Mouse (Mus musculus) adrenal gland, postnatal 14 days (tissue): Measurements from ENCODE around the gene Atf6b. TPM values are rescaled to one million over a fixed set of nuclear protein-coding genes. Genes with fewer than 3 reads are reported as not detected.

Source experiments
- DNase-seq: peaks from one replicate; pipeline ENCODE4 v3.0.0; 2021; ENCODE audit warnings: mixed read lengths
- long read RNA-seq, 2 experiments: library from polyadenylated mRNA; stranded (forward); transcript quantifications; one replicate each; pipeline ENCODE4 v2.0.0; 2021
- total RNA-seq: library from RNA; stranded (reverse); gene quantifications from 2 replicates; pipeline ENCODE4 v1.2.3, GENCODE M21; 2021

Atf6b gene
- total RNA-seq: 43.5 and 52.1 TPM in 2 replicates
- long read RNA-seq, experiment 1, transcript Atf6b-201 (18 exons, 2,566 nt): major isoform, 83 of 114 reads
- long read RNA-seq, experiment 1, partial matches to known transcripts: 6 of 114 reads
- long read RNA-seq, experiment 1, other reads (novel, unspliced or antisense): 25 of 114 reads
- long read RNA-seq, experiment 2, transcript Atf6b-201 (18 exons, 2,566 nt): major isoform, 66 of 93 reads
- long read RNA-seq, experiment 2, partial matches to known transcripts: 12 of 93 reads
- long read RNA-seq, experiment 2, other reads (novel, unspliced or antisense): 15 of 93 reads

DNA sequence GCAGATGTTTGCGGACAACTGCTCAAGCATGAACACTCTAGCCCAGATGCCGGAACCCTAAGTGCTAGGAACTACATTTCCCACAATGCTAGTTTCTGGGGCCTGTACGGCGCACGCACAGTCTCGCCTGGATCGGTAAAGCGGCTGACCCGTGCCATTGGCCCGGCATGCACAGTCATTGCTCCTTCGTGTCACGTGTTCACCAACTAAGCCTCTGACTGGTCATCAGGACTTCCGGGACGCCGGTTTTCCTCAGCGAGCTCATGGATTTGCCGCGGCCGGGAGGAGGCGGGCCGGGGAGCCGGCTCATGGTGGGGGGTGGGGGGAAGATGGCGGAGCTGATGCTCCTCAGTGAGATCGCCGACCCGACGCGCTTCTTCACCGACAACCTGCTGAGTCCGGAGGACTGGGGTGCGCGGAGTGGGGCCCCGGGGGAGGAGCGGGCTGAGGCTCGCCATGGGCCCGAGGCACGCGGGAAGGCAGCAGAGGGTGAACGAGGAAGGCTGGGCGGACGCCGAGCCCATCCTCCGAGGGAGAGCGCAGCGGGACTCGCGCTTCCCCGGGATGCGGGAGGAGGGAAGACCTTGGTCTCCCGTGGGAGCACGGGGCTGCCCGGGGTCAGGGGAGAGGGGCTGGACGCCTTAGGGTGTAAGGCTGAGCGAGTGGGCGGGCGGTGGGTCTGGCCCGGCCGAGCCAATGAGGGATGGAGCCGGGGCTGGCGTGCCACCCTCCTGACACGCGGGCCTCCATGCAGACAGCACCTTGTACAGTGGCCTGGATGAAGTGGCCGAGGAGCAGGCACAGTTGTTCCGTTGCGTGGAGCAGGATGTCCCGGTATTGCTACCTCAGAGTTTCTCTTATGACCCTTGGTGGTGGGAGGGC, at the start of gene Atf6b:
TSS of gene Atf6b (plus strand) at position 241 of the 882 bp plus-strand sequence.
- peak; percentile 98 for DNase-seq

DNA sequence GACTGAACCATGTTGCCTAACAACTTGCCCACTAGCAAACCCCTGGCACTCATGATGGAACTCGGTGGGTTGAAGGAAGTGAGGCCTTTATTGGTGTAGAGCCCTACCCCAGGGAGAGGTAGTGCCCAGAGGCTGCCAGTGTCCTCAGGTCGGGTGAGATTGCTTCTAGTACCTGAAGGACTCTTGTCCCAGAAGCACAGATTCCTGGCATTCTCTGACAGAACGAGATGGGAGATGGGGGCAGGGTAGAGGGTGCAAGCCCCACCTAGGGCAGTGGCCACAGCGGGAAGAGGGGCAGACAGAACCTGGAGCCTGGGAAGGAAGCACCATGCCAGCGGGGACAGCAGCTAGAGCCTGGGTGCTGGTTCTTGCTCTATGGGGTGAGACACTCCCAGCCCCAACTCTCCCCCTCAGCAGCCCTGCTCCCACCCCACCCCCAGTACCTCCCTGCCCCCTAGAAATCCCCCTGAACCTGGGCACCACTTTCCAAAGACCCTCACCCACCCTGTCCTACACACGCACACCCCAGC, 49.3 kb upstream of the Atf6b start, which contains the start of gene Ager:
TSS of gene Ager (plus strand) at position 297 of the 530 bp plus-strand sequence.
- DNase-seq: no peak

DNA sequence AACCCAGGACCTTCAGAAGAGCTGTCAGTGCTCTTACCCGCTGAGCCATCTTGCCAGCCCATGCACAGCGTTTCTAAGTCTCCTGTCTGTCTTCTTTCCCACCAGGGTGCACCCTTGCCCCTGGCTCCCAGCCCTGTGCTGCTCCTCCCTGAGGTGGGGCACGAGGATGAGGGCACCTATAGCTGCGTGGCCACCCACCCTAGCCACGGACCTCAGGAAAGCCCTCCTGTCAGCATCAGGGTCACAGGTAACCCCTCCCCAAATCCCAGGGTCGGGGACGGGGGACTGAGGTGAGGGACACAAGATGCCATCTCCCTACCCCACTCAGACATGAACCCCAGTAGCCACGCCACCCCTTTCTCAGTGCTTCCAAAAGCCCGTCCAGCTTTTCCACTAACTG, 47.1 kb upstream of the Atf6b start:
- DNase-seq: no peak

DNA sequence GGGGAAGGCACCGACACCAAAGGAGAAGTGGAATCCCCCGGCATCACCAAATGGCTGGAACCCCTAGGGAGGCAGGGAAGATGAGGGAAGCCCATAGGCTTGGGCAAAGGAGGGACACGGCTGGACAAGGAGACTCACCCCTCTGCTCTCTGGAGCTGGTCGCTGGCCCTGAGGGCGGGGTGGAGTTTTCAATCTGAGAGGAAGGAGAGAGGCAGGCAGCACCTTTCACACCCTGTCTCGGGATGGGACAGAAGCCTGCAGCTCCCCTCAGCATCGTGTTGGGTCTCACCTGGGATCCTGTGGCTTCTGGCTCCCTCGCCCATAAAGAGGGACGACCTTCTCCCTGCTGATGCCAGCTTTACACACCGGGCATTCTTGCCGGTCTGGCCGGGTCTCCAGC, 45.1 kb upstream of the Atf6b start:
- DNase-seq: no peak

DNA sequence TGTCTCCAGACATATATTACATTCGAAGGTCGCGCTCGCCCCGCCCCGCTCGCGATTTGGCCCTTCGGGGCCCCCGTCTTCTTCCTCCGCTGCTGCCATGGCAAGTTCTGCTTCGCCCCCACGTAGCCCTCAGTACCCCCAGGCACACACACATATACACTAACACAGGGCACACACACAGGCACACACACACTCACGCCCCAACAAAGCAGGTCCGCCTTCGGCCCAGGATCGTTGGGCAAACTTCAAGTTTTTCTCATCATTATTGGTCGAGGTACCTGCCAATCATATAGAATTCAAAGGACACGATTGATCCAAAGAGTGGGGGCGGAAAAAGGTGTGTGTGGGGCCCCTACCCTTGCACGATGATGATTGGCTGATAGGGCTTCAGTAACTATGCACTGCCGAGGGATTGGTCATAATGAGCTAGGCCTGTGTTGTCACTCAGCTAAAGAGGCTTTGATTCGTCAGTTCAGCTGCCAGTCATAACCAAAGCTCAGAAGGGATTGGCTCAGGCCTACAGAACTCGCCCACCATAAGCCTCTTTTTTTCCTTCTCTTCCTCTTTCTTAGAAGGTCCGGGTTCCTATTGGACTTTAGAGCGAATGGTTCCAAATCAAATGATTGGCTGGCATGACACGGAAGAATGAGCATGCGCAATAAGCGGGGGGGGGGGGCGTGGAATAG, 43.4 kb upstream of the Atf6b start, which contains the start of gene Rnf5:
TSS of gene Rnf5 (minus strand) at position 316 of the 686 bp plus-strand sequence.
- DNase-seq: peak; percentile 98

DNA sequence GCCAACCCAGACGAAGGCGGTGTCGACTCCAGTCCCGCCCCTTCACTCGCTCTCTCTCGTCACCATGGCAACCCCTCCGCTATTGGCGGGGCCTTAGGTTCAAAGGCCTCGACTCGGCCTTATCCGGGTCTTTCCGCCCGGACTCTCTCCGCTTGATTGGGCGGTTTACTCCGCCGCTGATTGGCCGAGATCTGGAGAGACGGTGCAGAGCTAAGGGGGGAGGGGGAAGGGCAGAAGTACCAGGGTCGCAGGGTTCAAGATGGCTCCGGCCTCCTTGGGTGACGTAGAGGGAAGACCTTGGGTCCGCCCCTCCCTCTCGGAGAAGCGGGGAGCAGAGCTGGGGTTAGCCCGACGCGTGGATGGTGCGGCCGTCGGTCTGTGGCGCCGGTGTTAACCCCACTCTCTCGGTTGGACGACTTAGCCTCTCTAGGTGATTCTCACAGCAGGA, 42.9 kb upstream of the Atf6b start, which contains the start of gene Agpat1:
TSS of gene Agpat1 (plus strand) at position 202 of the 448 bp plus-strand sequence.
- peak; percentile 100 for DNase-seq

DNA sequence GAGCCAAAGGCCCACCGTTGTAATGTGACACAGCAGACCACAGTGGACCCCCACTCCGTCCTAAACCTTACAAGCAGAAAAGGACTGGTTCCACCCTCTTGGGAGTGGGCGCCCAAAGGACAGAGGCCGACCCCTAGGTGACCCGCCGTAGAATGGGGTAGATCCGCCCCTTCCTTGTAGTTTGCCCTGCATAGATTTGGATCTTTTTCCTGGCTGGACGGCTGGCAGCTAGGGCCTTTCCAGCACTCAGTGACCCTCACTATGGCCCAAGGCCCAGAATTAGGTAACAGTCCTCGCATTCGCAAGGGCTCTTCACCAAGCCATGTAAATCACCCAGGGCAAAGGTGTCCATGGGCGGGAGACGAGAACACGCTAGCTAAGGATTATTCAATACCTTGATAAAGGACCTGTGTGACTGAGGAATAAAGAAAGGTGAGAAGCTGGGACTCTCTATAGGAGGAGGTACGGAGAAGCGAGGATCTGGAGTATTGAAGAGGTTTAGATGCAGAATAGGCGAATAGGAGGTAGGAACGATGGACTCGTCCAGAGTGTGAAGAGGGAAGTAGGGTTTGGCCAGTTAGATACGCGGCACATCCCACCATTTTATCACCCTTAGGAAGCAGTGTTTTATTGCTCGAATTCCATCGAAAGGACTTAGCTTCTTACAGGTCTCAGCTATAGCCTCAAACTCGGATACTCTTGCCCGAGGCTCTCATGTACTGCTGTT, 42.3 kb upstream of the Atf6b start:
- DNase-seq: peak; percentile 86

DNA sequence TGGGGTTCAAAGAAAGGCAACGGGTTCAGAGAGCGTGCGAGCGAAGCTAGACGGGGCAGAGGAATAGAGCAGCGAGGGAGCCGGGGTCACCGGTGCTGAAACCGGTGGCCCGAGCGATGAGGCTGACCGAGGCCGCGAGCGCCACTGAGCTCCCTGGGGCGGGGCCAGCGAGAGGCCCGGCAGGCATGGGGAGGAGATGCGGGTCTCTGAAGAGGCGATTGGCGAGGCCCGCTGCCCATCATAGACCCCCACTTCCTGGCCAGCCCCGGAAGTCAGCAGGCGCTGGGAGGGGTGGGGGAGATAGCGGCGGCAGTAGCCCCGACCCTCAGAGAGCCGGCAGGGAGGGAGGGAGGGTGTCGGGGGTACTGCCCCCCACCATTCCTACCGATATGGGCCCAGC, 41.3 kb upstream of the Atf6b start:
- peak; percentile 98 for DNase-seq

DNA sequence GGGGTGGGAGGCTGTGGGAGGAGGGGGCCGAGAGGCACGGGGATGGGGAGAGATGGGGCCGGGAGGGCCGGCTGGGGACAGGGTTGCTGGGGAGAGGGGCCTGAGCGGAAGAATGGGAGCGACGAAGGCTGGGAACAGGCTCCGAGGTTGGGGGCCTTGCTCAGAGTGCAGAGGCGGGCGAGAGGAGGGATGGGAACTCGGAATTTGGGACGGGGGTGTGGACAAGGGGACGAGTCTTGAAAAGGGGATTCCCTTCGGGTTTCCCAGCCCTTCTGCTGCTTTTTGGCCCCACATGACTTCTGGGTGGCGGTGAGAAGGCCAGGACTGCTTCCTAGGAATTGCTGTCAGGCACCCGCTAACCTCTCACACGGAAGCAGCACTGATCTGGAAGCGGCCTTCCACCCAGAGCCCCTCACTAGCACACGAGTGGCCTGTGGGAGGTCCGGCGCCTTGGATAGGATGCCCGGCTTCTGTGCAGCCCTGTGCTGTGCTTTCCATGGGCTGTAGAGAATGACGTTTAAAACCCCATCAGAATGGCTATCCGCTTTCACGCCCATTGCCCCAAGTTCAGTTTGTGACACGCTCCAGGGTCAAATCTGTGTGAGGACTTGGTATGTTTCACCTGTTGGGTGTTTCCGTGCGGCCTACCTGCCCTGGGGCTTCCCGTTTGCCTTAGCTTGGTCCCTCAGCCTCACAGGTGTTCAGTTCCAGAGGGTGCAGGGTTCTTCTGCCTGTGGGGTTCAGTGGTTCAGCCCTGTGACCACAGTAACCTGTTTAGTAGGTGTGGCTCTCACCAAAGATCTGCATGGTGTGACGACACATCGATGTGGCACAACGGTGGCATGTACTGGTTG, 40.5 kb upstream of the Atf6b start:
- DNase-seq: peak; percentile 54

DNA sequence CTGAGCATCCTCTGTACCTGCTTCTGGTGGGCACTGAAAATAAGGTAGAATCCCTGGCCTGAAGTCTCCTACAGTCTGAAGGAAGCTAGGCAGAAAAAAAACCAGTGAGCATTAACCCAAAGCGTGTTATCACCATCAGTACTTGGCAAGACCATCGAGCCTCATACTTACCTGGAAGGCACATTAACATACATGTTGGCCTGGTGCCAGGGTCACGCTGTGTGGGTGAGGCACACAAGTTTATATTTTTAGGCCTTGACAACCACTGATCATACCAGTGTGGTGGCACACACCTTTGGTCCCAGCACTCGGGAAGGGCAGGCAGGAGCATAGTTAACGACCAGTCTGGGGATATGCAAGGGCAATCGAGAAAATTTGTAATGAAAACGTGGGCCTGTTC, 38.9 kb upstream of the Atf6b start:
- DNase-seq: no peak

DNA sequence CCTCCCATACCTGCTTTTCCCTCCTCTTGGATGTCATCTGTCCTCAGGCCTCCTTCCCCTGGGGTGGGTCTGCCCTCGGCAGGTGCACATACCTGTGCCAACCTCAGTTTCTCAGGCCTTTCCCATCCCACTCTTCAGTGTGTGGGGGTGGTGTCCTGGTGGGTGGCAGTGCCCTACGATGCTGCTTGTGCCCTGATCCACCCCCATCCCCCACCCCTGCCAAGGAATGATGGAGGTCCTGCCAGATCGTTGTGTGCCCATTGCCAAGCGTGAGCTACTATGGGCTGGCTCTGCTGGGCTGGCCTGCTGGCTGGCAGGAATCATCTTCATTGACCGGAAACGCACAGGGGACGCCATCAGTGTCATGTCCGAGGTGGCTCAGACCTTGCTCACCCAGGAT, 35.9 kb upstream of the Atf6b start:
- DNase-seq: no peak

DNA sequence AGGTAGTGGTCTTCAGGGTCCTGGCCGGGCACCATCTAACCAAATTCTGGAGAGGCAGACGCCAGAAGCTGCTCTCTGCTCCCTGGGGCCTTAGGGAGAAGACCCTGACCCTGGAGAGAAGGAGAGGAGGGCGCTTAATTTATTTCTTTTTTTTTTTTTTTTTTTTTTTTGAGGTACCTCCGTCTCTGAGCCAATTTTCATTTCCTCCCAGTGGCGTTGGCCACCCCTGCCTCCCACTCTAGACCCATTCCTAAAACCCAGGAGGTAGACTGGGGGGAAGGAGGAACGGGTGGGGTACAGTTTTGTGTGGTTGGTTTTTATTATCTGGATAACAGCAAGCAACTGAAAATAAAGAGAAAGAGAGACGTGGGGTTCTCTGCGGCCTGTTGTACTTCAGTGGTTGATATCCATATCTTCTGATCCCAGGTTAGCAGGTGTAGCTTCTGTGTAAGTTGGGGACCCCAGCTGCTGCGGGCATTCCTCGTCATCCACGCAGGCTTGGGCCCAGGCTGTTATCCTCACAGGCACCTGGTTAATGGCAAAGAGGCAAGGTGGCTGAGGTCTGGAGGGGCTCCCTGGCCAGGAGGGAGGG, 33.8 kb upstream of the Atf6b start:
- DNase-seq: no peak

DNA sequence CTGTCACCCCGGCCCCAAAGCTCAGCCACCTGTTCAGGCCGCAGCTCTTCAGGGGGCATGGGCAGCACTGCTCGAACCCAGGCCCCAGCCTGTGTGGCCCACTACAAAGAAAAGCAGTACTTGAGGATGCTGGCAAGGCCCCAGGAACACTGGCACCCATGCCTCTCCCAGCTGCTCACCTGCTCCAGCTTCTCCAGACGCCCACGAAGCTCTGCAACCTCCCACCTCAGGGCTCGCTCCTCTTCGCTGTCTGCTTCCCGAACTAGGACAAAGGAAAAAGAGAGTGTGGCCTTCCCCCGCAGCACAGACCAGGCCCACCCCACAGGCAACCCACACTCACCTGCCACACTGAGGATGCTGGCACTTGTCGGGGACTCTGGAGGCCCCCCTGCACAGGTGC, 33.1 kb upstream of the Atf6b start:
- no peak for DNase-seq

DNA sequence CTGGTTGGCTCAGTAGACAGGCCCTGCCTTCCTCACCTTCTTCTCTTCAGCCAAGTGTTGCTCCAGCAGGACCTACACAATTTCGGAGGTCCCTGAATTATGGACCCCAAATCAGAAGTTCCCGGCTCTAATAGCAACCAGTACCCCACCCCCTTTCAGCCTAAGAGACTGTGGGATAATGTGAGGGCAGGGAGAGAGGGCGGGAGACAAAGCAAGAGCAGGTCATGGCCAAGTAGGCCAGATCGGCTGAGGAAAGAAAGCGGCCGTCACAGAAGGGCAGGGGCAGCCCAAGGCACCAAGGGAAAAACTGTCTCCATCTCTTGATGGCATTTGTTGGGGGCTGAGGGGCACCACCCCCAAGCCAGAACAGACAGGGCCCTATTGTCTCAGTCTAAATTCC, 31.1 kb upstream of the Atf6b start, which contains the start of gene Egfl8:
TSS of gene Egfl8 (minus strand) at position 101 of the 400 bp plus-strand sequence.
- DNase-seq: no peak

DNA sequence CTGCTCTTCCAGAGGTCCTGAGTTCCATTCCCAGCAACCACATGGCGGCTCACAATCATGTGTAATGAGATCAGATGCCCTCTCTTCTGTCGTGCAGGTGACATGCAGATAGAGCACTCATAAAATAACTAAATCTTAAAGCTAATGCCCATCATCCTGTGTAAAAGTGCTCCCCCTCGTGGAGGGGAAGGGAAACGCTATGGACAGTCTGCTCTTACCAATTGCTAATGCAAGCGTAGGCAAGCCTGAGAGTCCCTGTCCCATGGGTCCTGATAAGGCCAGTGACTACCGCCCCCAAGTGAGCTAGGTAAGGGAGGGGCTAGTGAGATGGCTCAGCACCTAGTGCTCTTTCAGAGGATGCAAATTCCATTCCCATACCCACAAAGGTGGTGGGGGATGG, 27.9 kb upstream of the Atf6b start:
- peak; percentile 87 for DNase-seq

DNA sequence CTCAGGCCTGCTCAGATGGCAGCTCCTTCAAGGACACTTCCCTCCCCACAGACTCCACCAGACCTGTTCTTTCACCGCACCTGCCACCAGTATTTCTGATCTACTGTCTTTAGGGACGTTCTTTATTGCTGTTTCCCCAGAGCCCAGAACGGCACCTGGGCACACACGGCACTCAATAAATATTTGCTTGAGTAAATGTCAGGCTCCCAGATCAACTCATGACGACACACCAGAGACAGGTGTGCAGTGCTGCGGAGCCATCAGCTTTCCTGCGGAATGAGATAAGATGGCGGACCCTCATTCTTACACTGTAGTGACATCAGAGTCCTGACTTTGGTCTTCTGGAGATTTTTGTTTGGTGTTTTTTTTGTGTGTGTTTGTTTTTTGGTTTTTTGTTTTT, 25.9 kb upstream of the Atf6b start:
- no peak for DNase-seq

DNA sequence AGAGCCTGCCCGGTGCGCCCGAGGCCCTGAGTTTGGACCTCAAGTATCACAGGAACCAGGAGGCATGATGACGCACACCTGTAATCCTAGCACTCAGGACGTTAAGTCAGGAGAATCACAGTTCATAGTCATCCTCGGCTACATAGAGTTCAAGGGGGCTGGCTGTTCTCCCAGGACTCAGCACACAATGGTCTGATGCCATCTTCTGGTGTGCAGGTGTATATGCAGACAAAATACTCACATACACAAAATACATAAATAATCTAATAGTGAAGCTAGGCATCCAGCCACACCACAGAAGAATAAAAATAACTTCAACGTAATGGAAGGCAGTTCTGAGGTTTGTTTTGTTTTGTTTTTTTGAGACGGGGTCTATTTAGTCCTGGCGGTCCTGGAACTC, 23.8 kb upstream of the Atf6b start:
- DNase-seq: no peak

DNA sequence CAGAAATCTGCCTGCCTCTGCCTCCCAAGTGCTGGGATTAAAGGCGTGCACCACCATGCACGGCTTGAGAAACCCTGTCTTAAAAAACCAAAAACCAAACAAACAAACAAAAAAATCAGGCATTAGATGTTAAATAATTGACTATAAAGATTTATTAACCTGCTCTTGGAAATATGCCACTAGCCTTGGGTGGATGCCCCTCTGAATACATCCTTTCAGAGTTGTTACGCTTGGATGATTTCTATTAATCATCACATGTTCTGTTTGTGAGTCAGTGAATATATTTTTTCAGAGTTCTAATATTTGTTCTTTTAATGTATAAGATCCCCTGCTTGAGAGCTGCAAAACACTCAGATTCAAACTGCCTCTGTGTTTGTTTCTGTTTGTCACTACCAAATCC, 22.0 kb upstream of the Atf6b start:
- no peak for DNase-seq

DNA sequence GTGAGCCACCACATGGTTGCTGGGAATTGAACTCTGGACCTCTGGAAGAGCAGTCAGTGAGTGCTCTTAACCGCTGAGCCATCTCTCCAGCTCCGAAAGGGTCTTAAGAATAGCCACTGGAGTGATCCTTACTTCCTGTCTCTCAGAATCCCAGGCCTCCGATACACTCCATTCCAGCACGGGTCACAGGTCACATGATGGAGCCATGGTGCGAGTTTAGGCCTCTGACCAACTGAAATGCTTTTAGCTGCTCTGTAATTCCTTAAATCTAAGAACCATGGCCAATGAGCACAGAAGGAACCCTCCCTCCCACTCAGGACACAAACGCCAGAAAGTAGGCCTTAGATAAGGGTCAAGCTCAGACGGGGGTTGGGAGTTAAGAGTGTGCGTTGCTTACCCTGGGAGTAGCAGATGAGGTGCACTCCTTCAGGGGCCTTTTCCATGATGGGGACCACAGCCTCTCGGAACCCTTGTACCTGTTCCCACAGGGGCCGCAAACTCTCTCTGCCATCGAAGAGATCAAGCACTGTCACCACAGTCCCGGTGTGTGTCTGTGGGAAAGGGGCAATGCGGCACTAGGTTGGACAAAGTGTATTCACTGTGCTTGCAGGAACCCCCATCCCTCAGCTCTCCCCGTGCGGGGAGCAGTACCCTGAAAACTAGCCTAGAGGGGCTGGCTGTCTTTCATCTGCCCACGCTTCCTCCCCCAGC, 20.7 kb upstream of the Atf6b start:
- no peak for DNase-seq

DNA sequence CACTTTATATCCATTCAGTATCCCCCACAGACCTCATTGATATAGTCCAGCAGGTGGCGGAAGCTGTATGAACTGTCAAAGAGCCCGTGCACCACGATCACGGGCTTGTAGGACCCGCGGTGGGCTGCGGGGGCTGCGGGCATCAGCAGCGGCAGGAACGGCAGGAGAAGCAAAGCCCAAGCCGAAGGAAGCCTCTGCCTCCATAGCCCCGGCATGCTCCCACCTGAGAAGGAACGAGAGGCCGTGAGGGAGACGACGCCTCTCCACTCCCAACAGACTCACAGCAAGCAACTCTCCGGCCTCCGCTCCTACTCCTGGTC, 20.2 kb upstream of the Atf6b start:
- DNase-seq: peak; percentile 59
